Mouse (Mus musculus) ES-E14 (cell line): Measurements from ENCODE around the gene Ppfia1.

Experiments
- CHD2 ChIP-seq: IDR thresholded peaks from 2 replicates; pipeline ENCODE4 v1.6.1; 2014; ENCODE audit warnings: mild to moderate bottlenecking, low read depth, low read length, inconsistent platforms
- HCFC1 ChIP-seq: IDR thresholded peaks from 2 replicates; pipeline ENCODE4 v1.6.1; 2012; ENCODE audit warnings: low read length, inconsistent platforms, borderline replicate concordance; ENCODE audit not compliant: insufficient read depth
- ZC3H11A ChIP-seq: IDR thresholded peaks from 2 replicates; pipeline ENCODE4 v1.6.1; 2012; ENCODE audit warnings: low read depth, mild to moderate bottlenecking, inconsistent platforms, low read length, borderline replicate concordance

DNA sequence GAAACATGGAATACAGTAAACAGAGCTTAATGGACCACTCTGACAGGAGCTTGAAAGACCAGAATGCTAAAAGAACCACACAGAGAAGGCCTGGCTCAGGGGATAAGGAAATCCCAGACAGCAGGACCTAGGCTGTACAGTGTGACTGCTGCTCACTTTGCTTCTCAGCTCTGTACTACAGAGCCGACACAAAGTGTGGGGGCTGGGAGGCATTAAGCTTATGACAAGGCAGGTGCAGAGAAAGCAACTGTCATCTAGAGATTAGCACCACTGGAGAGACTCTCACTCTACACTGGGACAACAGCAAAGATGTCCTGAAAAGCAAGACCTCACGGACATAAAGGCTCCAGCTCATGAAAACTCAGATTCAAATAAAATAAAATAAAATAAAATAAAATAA is 14.4 kb downstream of the Ppfia1 start:
- TF ChIP-seq HCFC1 (no peak), ZC3H11A (no peak), CHD2 (no peak)
